Mouse (Mus musculus): ENCODE results near the gene Fxyd7. TPM values are rescaled to one million over a fixed set of nuclear protein-coding genes. Genes with fewer than 3 reads are reported as not detected.

Gene Fxyd7
- polyA plus RNA-seq, 1 experiment from 2014 or later: 108 TPM

Small RNA genes within 50 kb of the gene (microRNA-seq; reads per million reads assigned to microRNA genes)
- gene Mir7050: not detected

Other genes with a start within 250 kb of the Fxyd7 start
- gene Ffar2, start 227.7 kb downstream of the Fxyd7 start, polyA plus RNA-seq (2015; fragmentation: Nextera tagmentation; extraction: Ambion mirVana): 0.22 TPM in 1 of 2 replicates, not detected in the other
- gene Ffar3, start 195.3 kb downstream of the Fxyd7 start, polyA plus RNA-seq (2015; fragmentation: Nextera tagmentation; extraction: Ambion mirVana): 0.13 TPM in 1 of 2 replicates, not detected in the other
- not detected in 2 replicates for gene Ffar1, start 189.9 kb downstream of the Fxyd7 start, polyA plus RNA-seq (2015; fragmentation: Nextera tagmentation; extraction: Ambion mirVana)
- gene Cd22, start 171.1 kb downstream of the Fxyd7 start, polyA plus RNA-seq (2015; fragmentation: Nextera tagmentation; extraction: Ambion mirVana): not detected in 2 replicates
- 1.7 and 1.9 TPM in 2 replicates for gene Mag, start 136.6 kb downstream of the Fxyd7 start, polyA plus RNA-seq (2015; fragmentation: Nextera tagmentation; extraction: Ambion mirVana)
- gene Hamp2, start 126.8 kb downstream of the Fxyd7 start, polyA plus RNA-seq (2015; fragmentation: Nextera tagmentation; extraction: Ambion mirVana): not detected in 2 replicates
- gene Hamp, start 107.4 kb downstream of the Fxyd7 start, polyA plus RNA-seq (2015; fragmentation: Nextera tagmentation; extraction: Ambion mirVana): not detected in 2 replicates
- 25.9 and 26.0 TPM in 2 replicates for gene Usf2, start 94.7 kb downstream of the Fxyd7 start, polyA plus RNA-seq (2015; fragmentation: Nextera tagmentation; extraction: Ambion mirVana)
- 17.2 and 18.8 TPM in 2 replicates for gene Lsr, start 78.0 kb downstream of the Fxyd7 start, polyA plus RNA-seq (2015; fragmentation: Nextera tagmentation; extraction: Ambion mirVana)
- 0.96 and 0.97 TPM in 2 replicates for gene Fam187b, start 77.7 kb downstream of the Fxyd7 start, polyA plus RNA-seq (2015; fragmentation: Nextera tagmentation; extraction: Ambion mirVana)
- 13.0 and 20.0 TPM in 2 replicates for gene Fxyd5, start 9.0 kb downstream of the Fxyd7 start, polyA plus RNA-seq (2015; fragmentation: Nextera tagmentation; extraction: Ambion mirVana)
- 27.3 and 30.6 TPM in 2 replicates for gene Fxyd1, start 5.7 kb upstream of the Fxyd7 start, polyA plus RNA-seq (2015; fragmentation: Nextera tagmentation; extraction: Ambion mirVana)
- 1.1 and 1.6 TPM in 2 replicates for gene Lgi4, start 7.9 kb upstream of the Fxyd7 start, polyA plus RNA-seq (2015; fragmentation: Nextera tagmentation; extraction: Ambion mirVana)
- 0.79 and 1.3 TPM in 2 replicates for gene Fxyd3, start 25.2 kb upstream of the Fxyd7 start, polyA plus RNA-seq (2015; fragmentation: Nextera tagmentation; extraction: Ambion mirVana)
- gene Hpn, start 63.8 kb upstream of the Fxyd7 start, polyA plus RNA-seq (2015; fragmentation: Nextera tagmentation; extraction: Ambion mirVana): 0.65 and 0.78 TPM in 2 replicates
- 4.7 and 5.2 TPM in 2 replicates for gene Scn1b, start 75.5 kb upstream of the Fxyd7 start, polyA plus RNA-seq (2015; fragmentation: Nextera tagmentation; extraction: Ambion mirVana)
- gene Gramd1a, start 104.4 kb upstream of the Fxyd7 start, polyA plus RNA-seq (2015; fragmentation: Nextera tagmentation; extraction: Ambion mirVana): 227 and 231 TPM in 2 replicates
- gene Scgb2b2, start 239.0 kb upstream of the Fxyd7 start, polyA plus RNA-seq (2015; fragmentation: Nextera tagmentation; extraction: Ambion mirVana): not detected in 2 replicates
- gene Scgb1b2, start 240.4 kb upstream of the Fxyd7 start, polyA plus RNA-seq (2015; fragmentation: Nextera tagmentation; extraction: Ambion mirVana): not detected in 2 replicates